Comparison of ENCODE assay signal across 8 mouse cellular contexts in the genomic region with DNA sequence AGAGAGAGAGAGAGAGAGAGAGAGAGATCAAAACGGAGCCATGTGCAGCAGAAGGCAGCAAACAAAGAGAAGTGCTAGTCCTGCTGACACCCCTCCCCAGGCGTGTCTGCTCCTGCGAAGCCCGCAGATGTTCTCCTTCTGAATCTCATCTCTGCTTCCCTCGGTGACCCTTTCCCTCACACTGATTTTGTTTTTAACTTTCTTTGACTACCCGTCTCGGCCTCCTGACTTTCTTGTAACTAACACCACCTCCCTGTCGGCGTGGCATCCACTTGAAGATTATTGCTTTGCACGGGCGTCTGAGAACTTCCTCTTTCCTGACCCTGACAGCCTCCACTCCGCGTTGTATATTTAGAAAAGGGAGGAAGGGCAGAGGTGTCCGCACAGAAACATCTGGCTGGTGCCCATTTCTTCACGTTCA.
DNase-seq lines count a peak whose midpoint lies in the region; ATAC-seq and TF ChIP-seq lines count a peak whose summit lies in the region.

No protein-coding gene starts in this region.

- H3K9me3 ChIP-seq in heart, embryonic 16.5 days (replicated peaks; ENCODE audit: control insufficient read depth, low read length) = no peaks in the 10 kb centered on the region
- no peaks in the 10 kb centered on the region for H3K9me3 ChIP-seq in liver, embryonic 11.5 days (ENCODE audit: control insufficient read depth, low read length)

- H3K4me2 ChIP-seq in heart, embryonic 16.5 days (ENCODE audit: low read depth, low read length) = peak overlapping the region; percentile 68
- H3K4me2 ChIP-seq in liver, embryonic 11.5 days = peak overlapping the region; percentile 24; the same call in 1 of the 2 replicates

- 8% methylated on average over 15 of the region's 15 CpGs for WGBS in heart, embryonic 16.5 days
- 21% methylated on average over 15 of the region's 15 CpGs for WGBS in liver, embryonic 11.5 days
- 42% methylated on average over 15 of the region's 15 CpGs for WGBS in small intestine, adult 2 months

- peak overlapping the region; percentile 53; the same call in 1 of the 2 replicates for H3K9ac ChIP-seq in heart, embryonic 16.5 days (ENCODE audit: low read length)
- no peak overlapping the region for H3K9ac ChIP-seq in liver, embryonic 11.5 days (ENCODE audit: low read depth, low read length)

- no peak overlapping the region for H3K27ac ChIP-seq in heart, embryonic 16.5 days (ENCODE audit: low read length)
- H3K27ac ChIP-seq in liver, embryonic 11.5 days (ENCODE audit: low read depth, low read length) = no peak overlapping the region
- H3K27ac ChIP-seq in small intestine, adult 2 months (ENCODE audit: insufficient read depth, low read depth, low read length) = no peak overlapping the region

- H3K4me3 ChIP-seq in heart, embryonic 16.5 days (ENCODE audit: low read length) = peak overlapping the region; percentile 40
- H3K4me3 ChIP-seq in liver, embryonic 11.5 days (ENCODE audit: low read depth, low read length) = no peak overlapping the region
- 0 out of 2 replicates have a peak overlapping the region, but pooled peaks have one; percentile 28 for H3K4me3 ChIP-seq in small intestine, adult 2 months (ENCODE audit: low read depth, low read length)

- H3K4me1 ChIP-seq in heart, embryonic 16.5 days (ENCODE audit: control insufficient read depth, insufficient read depth, low read length) = peaks cover 6% of the 10 kb centered on the region
- no peaks in the 10 kb centered on the region; the same call in 1 of the 2 replicates for H3K4me1 ChIP-seq in liver, embryonic 11.5 days (replicated peaks; ENCODE audit: control insufficient read depth, insufficient read depth, low read length)
- H3K4me1 ChIP-seq in small intestine, adult 2 months (ENCODE audit: control insufficient read depth, insufficient read depth, insufficient read length, low read length) = no peaks in the 10 kb centered on the region

- ATAC-seq in heart, embryonic 16.5 days (replicated peaks; ENCODE audit: extremely low read depth, insufficient read depth, low FRiP score) = no peak
- ATAC-seq in liver, embryonic 11.5 days (replicated peaks; ENCODE audit: low FRiP score) = no peak

- no peaks in the 10 kb centered on the region for H3K36me3 ChIP-seq in heart, embryonic 16.5 days (ENCODE audit: control insufficient read depth, insufficient read depth)
- no peaks in the 10 kb centered on the region for H3K36me3 ChIP-seq in liver, embryonic 11.5 days (ENCODE audit: control insufficient read depth, insufficient read depth, low read length)
- no peaks in the 10 kb centered on the region for H3K36me3 ChIP-seq in small intestine, adult 2 months (ENCODE audit: control insufficient read depth, insufficient read depth, low read length)

- no peaks in the 10 kb centered on the region for H3K27me3 ChIP-seq in heart, embryonic 16.5 days (ENCODE audit: control insufficient read depth, insufficient read depth, low read length)
- H3K27me3 ChIP-seq in liver, embryonic 11.5 days (replicated peaks; ENCODE audit: control insufficient read depth, insufficient read depth, low read length) = no peaks in the 10 kb centered on the region
- no peaks in the 10 kb centered on the region for H3K27me3 ChIP-seq in small intestine, adult 2 months (ENCODE audit: control insufficient read depth, insufficient read depth, low read length)

- TF ChIP-seq CTCF in small intestine, adult 2 months (IDR thresholded peaks at IDR 0.05; ENCODE audit: extremely low read depth, insufficient read length, insufficient replicate concordance, low read depth, low read length) = no peak

- TF ChIP-seq POLR2A in small intestine, adult 2 months (IDR thresholded peaks at IDR 0.05; ENCODE audit: low read depth, low read length) = no peak

- peak; percentile 12 for DNase-seq in thymus, postnatal 0 days (ENCODE audit: low spot score)
- DNase-seq in thymus, adult 18-20 months = no peak
- no peak for DNase-seq in liver, embryonic 11.5 days (ENCODE audit: low spot score)
- DNase-seq in layer of hippocampus, postnatal 36 days = no peak
- no peak for DNase-seq in urinary bladder, postnatal 36 days (ENCODE audit: low spot score in 2 of 2)
- DNase-seq in Muller cell, postnatal 12 days (ENCODE audit: inconsistent ontology term) = no peak
